21 mouse cellular contexts compared by ENCODE assay signal in the genomic region with DNA sequence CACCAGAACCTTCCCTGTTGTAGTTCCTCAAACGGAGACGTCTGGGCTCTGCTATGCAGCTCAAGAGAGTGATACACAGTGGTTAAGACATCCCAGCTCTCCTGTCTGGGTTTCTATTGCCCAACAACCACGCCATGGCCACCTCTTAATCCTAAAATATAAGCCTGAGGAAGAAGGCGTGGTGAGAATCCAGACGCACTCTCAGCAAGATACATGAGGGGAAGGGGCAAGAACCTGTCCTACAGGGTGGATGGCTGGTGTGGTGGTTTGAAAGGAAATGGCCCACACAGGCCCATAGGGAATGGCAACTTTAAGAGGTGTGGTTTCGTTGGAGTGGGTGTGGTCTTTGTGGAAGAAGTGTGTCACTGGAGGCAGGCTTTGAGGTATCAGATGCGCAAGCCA. TPM values are rescaled to one million over a fixed set of nuclear protein-coding genes. Genes with fewer than 3 reads are reported as not detected.
DNase-seq lines count a peak whose midpoint lies in the region; ATAC-seq and TF ChIP-seq lines count a peak whose summit lies in the region.
"Had no signal": no experiment of that assay in that cellular context is flagged by ENCODE, and none has a peak within 500 bp of the region (broad histone marks: within the 10 kb centered on the region; RNA-seq: fewer than 3 reads in every experiment).

No protein-coding gene starts in this region.

- H3K4me2 ChIP-seq in liver, embryonic 16.5 days (ENCODE audit: low read depth, low read length): no peak overlapping the region
- no peak overlapping the region for H3K4me2 ChIP-seq in forebrain, embryonic 11.5 days (ENCODE audit: low read depth, low read length, severe bottlenecking)
- H3K4me2 ChIP-seq: heart, embryonic 15.5 days; limb, embryonic 13.5 days; midbrain, embryonic 12.5 days; neural tube, embryonic 13.5 days had no signal

- H3K27me3 ChIP-seq in spleen, adult 2 months (ENCODE audit: control insufficient read depth, insufficient read depth, low read length): no peaks in the 10 kb centered on the region
- H3K27me3 ChIP-seq in liver, embryonic 16.5 days (ENCODE audit: control insufficient read depth, insufficient read depth, low read depth, low read length): no peaks in the 10 kb centered on the region
- no peaks in the 10 kb centered on the region for H3K27me3 ChIP-seq in splenic B cell, adult 2 months (ENCODE audit: control insufficient read depth, insufficient read depth, low read length, poor library complexity, severe bottlenecking)
- no peaks in the 10 kb centered on the region for H3K27me3 ChIP-seq in forebrain, embryonic 11.5 days (ENCODE audit: control insufficient read depth, insufficient read depth, low read length)
- H3K27me3 ChIP-seq: heart, embryonic 15.5 days; limb, embryonic 13.5 days; midbrain, embryonic 12.5 days; neural tube, embryonic 13.5 days had no signal

- H3K4me1 ChIP-seq in spleen, adult 2 months (ENCODE audit: control insufficient read depth, insufficient read depth, insufficient read length): peaks cover 9% of the 10 kb centered on the region; the same call in 1 of the 2 replicates
- no peaks in the 10 kb centered on the region; the same call in 1 of the 2 replicates for H3K4me1 ChIP-seq in liver, embryonic 16.5 days (ENCODE audit: control insufficient read depth, low read depth, low read length)
- H3K4me1 ChIP-seq in forebrain, embryonic 11.5 days (replicated peaks; ENCODE audit: control insufficient read depth, insufficient read depth, low read length): no peaks in the 10 kb centered on the region
- H3K4me1 ChIP-seq: forebrain, embryonic 10.5 days; heart, embryonic 15.5 days; midbrain, embryonic 12.5 days; neural tube, embryonic 13.5 days had no signal

- WGBS in spleen, adult 2 months: 59% methylated on average over 7 of the region's 7 CpGs
- WGBS in liver, embryonic 16.5 days (ENCODE audit: insufficient replicate concordance): 46% methylated on average over 7 of the region's 7 CpGs
- 88% methylated on average over 7 of the region's 7 CpGs for WGBS in forebrain, embryonic 11.5 days

- H3K9me3 ChIP-seq in liver, embryonic 16.5 days (replicated peaks; ENCODE audit: control insufficient read depth, low read length): no peaks in the 10 kb centered on the region
- H3K9me3 ChIP-seq in forebrain, embryonic 11.5 days (ENCODE audit: control insufficient read depth, low read length): no peaks in the 10 kb centered on the region
- H3K9me3 ChIP-seq: forebrain, embryonic 10.5 days; G1E; heart, embryonic 15.5 days; limb, embryonic 13.5 days; midbrain, embryonic 12.5 days; neural tube, embryonic 13.5 days had no signal

- no peak for TF ChIP-seq CTCF in spleen, adult 2 months (IDR thresholded peaks at IDR 0.05; ENCODE audit: extremely low read depth, insufficient read depth, insufficient read length, insufficient replicate concordance)

- no peak overlapping the region for H3K9ac ChIP-seq in liver, embryonic 16.5 days (ENCODE audit: low read depth, low read length)
- no peak overlapping the region for H3K9ac ChIP-seq in forebrain, embryonic 11.5 days (ENCODE audit: low read length)
- H3K9ac ChIP-seq: heart, embryonic 15.5 days; limb, embryonic 13.5 days; midbrain, embryonic 12.5 days; neural tube, embryonic 13.5 days had no signal

- no peak for TF ChIP-seq POLR2A in spleen, adult 2 months (IDR thresholded peaks at IDR 0.05; ENCODE audit: low read depth, low read length)

- ATAC-seq in liver, embryonic 16.5 days (ENCODE audit: low read depth): 0 out of 2 replicates have a peak, but pooled peaks have one; percentile 20
- ATAC-seq in forebrain, embryonic 11.5 days (replicated peaks; ENCODE audit: low FRiP score): no peak

- H3K27ac ChIP-seq in spleen, adult 2 months (ENCODE audit: insufficient read depth, low read length): peak overlapping the region; percentile 78
- H3K27ac ChIP-seq in liver, embryonic 16.5 days (ENCODE audit: low read length): no peak overlapping the region
- no peak overlapping the region for H3K27ac ChIP-seq in forebrain, embryonic 11.5 days (ENCODE audit: low read depth, low read length)
- H3K27ac ChIP-seq: forebrain, embryonic 10.5 days; heart, embryonic 15.5 days; limb, embryonic 13.5 days; midbrain, embryonic 12.5 days; neural tube, embryonic 13.5 days had no signal

- DNase-seq in spleen, adult 2 months (ENCODE audit: low read depth in 1 of 2, low spot score in 2 of 2): no peak
- DNase-seq in spleen, postnatal 10 days (ENCODE audit: low spot score in 2 of 2): no peak
- DNase-seq in MEL-GATA-1-ER (ENCODE audit: extremely low read depth, low read depth): peak; percentile 62
- peak; percentile 72 for DNase-seq in splenic B cell, adult 2 months (ENCODE audit: low read depth, low spot score)
- DNase-seq in forebrain, embryonic 11.5 days (ENCODE audit: low spot score): no peak
- DNase-seq in urinary bladder, postnatal 4 days (ENCODE audit: low spot score in 2 of 2): no peak
- DNase-seq in urinary bladder, postnatal 14 days (ENCODE audit: low spot score): no peak
- DNase-seq: cerebellum, postnatal 25 days; gastrocnemius, adult 2 months; heart, postnatal 4 days; layer of hippocampus, postnatal 36 days; lung, adult 2 months; thymus, postnatal 14 days had no signal

- no peak overlapping the region for H3K4me3 ChIP-seq in spleen, adult 2 months (ENCODE audit: extremely low read depth, insufficient read depth, insufficient read length)
- no peak overlapping the region for H3K4me3 ChIP-seq in liver, embryonic 16.5 days (ENCODE audit: low read depth, low read length)
- no peak overlapping the region for H3K4me3 ChIP-seq in forebrain, embryonic 11.5 days (ENCODE audit: low read depth, low read length)
- H3K4me3 ChIP-seq: forebrain, embryonic 10.5 days; heart, adult 2 months; heart, embryonic 15.5 days; limb, embryonic 13.5 days; midbrain, embryonic 12.5 days; neural tube, embryonic 13.5 days had no signal

- no peaks in the 10 kb centered on the region for H3K36me3 ChIP-seq in spleen, adult 2 months (ENCODE audit: control insufficient read depth, insufficient read depth, low read length)
- no peaks in the 10 kb centered on the region for H3K36me3 ChIP-seq in liver, embryonic 16.5 days (ENCODE audit: control insufficient read depth, insufficient read depth)
- H3K36me3 ChIP-seq in splenic B cell, adult 2 months (ENCODE audit: control insufficient read depth, insufficient read depth, low read length, poor library complexity, severe bottlenecking): no peaks in the 10 kb centered on the region; the same call in none of the 2 replicates
- no peaks in the 10 kb centered on the region for H3K36me3 ChIP-seq in forebrain, embryonic 11.5 days (ENCODE audit: control insufficient read depth, insufficient read depth, low read length)
- H3K36me3 ChIP-seq: forebrain, embryonic 10.5 days; G1E; heart, embryonic 15.5 days; limb, embryonic 13.5 days; midbrain, embryonic 12.5 days; neural tube, embryonic 13.5 days had no signal

RNA-seq across cellular contexts. Expression of a gene that starts 14.9 kb away (rescaled TPM):
- polyA plus RNA-seq in spleen, adult 2 months (2012; rRNA removed): 16.3 and 20.3 TPM in 2 replicates
- 33.3 and 37.1 TPM in 2 replicates for polyA plus RNA-seq in liver, embryonic 16.5 days (2015; fragmentation: Nextera tagmentation; extraction: Ambion mirVana)
- polyA plus RNA-seq in forebrain, embryonic 11.5 days (2014; fragmentation: Nextera tagmentation; extraction: Ambion mirVana): 105 and 113 TPM in 2 replicates

Comparison
In these comparisons a context has a peak if more than half of its experiments do, and no peak if none do; other contexts are left out.
1. DNase-seq: peak in MEL-GATA-1-ER (single experiment) and splenic B cell, adult 2 months (single experiment); none in spleen, adult 2 months (0 of 2), spleen, postnatal 10 days (0 of 2), forebrain, embryonic 11.5 days (single experiment), urinary bladder, postnatal 4 days (0 of 2) and urinary bladder, postnatal 14 days (single experiment).